Mouse (Mus musculus) adipose tissue, adult 10 weeks (tissue): ENCODE results near the gene Mllt1. TPM values are rescaled to one million over a fixed set of nuclear protein-coding genes. Genes with fewer than 3 reads are reported as not detected.

Experiments
- polyA plus RNA-seq: library from polyadenylated mRNA; stranded (reverse); fragments of 350-450 nt; fragmentation: Illumina TruSeq; extraction: RNeasy Lipid Tissue Mini Kit (QIAGEN cat#74804); gene quantifications from one replicate; pipeline ENCODE4 v1.2.3, GENCODE M21; 2014; ENCODE audit warnings: low read depth, low replicate concordance

The Mllt1 gene
- 23.0 TPM for polyA plus RNA-seq

DNA sequence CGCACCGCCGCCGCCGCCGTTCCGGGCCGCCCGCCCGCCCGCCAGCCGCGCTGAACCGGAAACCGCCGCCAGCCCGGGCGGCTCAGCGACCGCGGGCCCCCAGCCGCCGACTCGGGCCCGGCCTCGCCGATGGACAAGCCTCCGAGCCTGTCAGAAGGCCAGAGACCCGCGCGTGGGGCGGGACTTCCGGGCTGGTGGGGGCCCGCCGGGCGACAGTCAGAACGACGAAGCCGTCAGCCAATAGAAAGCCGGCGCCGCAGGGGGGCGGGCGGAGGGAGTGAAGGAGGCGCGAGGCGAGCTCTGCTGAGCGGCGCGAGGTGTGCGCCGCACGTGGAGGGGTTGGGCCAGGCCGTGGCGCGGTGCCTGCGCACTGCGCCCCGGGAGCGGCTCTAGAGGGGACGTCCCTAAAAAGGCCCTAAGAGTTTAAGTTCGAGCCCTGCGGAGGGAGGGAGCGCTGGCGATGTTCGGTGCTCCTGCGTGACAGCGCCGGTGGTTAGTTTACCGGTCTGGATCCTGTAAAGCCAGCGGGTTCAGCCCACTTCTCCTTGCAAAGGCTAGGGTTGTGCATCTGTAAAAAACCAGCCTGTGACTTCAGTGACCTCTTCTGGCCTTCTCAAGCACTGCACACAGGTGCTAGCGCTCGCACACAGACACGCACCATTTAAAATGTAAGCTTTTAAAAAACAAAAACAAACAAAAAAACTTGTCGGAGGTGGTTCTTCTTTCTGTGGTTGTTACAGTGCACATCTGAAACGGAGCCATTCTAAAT is at the start of gene Mllt1:
Gene Mllt1, minus strand, starts transcription at position 53 of the 769 bp plus-strand sequence.

DNA sequence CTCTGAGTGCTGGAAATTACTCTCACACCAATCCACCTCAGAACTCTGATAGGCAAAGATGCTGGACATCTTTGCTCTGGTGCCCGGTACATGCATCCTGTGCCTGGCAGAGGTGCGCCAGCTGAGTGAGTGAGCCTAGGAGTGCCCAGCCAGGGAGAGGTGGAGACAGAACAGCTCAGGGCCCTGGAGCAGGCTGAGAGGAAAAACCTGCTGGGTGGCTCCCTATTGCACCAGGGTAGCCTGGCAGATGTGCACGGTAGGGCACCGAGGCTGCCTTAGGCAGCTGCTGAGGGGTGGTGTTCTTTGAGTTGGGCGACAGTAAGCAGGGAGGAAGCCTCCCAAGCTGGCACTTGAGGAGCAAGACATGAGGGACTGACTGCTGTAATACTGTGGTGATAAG is 46.8 kb upstream of the Mllt1 start, which contains the start of gene Acer1:
Gene Acer1, minus strand, starts transcription at position 114 of the 400 bp plus-strand sequence.

DNA sequence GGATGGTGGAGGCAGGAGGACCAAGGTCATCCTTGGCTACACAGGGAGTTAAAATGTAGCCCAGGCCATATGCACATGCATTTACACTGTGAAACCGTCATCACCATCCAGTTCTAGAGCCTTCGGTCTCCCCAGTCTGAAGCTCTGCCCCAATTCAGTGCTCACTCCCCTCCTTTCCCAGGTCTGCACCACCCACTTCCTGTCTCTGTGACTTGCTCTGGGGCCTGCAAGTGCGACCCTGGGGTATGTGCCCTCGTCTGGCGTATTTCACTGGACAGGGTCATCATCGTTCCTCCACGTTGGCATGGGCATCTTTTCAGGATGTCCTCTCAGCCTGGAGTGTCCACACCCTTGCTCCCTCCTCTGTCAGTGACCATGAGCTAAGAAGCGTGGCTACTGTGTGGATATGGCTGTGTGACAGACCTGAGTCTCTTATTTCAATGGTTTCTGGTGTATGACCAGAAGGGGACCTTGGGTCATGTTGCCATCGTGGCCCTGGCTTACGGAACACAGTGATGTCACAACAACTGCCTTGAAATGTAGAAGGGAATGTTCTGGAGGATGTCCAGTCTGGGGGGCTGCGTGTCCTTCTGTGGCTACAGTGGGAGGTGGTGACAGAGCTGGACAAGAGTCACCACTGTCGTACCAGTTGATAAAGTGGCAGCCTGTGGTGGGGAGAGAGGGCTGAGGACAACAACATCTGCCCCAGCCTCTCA is 60.1 kb downstream of the Mllt1 start, which contains the start of gene 1700061G19Rik:
Gene 1700061G19Rik, plus strand, starts transcription at position 542 of the 716 bp plus-strand sequence.

DNA sequence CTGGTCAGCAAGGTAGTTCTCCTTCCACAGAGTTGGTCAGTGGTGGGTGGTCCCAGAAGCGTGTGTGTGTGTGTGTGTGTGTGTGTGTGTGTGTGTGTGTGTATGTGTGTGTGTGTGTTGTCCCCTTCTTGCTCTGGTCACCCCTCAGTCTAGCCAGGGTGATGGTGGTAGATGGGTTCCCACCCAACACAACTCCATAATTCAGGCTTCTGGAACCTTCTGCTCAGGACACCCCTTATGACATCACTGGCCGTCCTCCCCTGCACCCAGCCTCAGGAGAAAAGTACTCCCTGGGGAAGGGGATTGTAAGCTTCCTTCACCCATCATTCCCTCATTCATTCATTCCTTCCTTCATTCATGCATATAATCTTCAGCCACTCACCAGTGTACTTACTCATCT is 61.0 kb downstream of the Mllt1 start, which contains the start of gene Acsbg2:
Gene Acsbg2, minus strand, starts transcription at position 211 of the 400 bp plus-strand sequence.

Other genes with a start within 250 kb of the Mllt1 start
- 224 TPM for gene Ndufa11, start 217.6 kb downstream of the Mllt1 start, polyA plus RNA-seq
- gene Vmac, start 217.4 kb downstream of the Mllt1 start, polyA plus RNA-seq = 43.1 TPM
- gene Nrtn, start 177.9 kb downstream of the Mllt1 start, polyA plus RNA-seq = 3.1 TPM
- 27.7 TPM for gene Dus3l, start 170.7 kb downstream of the Mllt1 start, polyA plus RNA-seq
- gene Prr22, start 165.2 kb downstream of the Mllt1 start, polyA plus RNA-seq = 3.3 TPM
- 12.6 TPM for gene Rfx2, start 104.4 kb downstream of the Mllt1 start, polyA plus RNA-seq
- gene Acsbg2, start 61.0 kb downstream of the Mllt1 start, polyA plus RNA-seq = 4.8 TPM
- 1.8 TPM for gene 1700061G19Rik, start 59.9 kb downstream of the Mllt1 start, polyA plus RNA-seq
- not detected for gene Acer1, start 46.7 kb upstream of the Mllt1 start, polyA plus RNA-seq
- 74.2 TPM for gene Clpp, start 54.9 kb upstream of the Mllt1 start, polyA plus RNA-seq
- gene Alkbh7, start 61.9 kb upstream of the Mllt1 start, polyA plus RNA-seq = 21.7 TPM
- not detected for gene Pspn, start 64.6 kb upstream of the Mllt1 start, polyA plus RNA-seq
- 54.6 TPM for gene Gtf2f1, start 75.9 kb upstream of the Mllt1 start, polyA plus RNA-seq
- gene Gm17949, start 76.1 kb upstream of the Mllt1 start, polyA plus RNA-seq = 0.53 TPM
- 48.9 TPM for gene Khsrp, start 96.1 kb upstream of the Mllt1 start, polyA plus RNA-seq
- gene Slc25a41, start 106.2 kb upstream of the Mllt1 start, polyA plus RNA-seq = 0.43 TPM
- 30.2 TPM for gene Crb3, start 123.7 kb upstream of the Mllt1 start, polyA plus RNA-seq
- 57.3 TPM for gene Slc25a23, start 124.4 kb upstream of the Mllt1 start, polyA plus RNA-seq
- gene Dennd1c, start 143.1 kb upstream of the Mllt1 start, polyA plus RNA-seq = 4.7 TPM
- 2.8 TPM for gene Tubb4a, start 152.4 kb upstream of the Mllt1 start, polyA plus RNA-seq
- gene Tnfsf9, start 169.9 kb upstream of the Mllt1 start, polyA plus RNA-seq = not detected
- not detected for gene Cd70, start 214.4 kb upstream of the Mllt1 start, polyA plus RNA-seq